Mouse (Mus musculus) olfactory bulb, adult 2 months (tissue): ENCODE measurements around the gene Gm28635.

ENCODE experiments used
- CTCF ChIP-seq: fragments of 200-500 bp; IDR thresholded peaks from 2 replicates; pipeline ENCODE4 v1.5.1; 2012; ENCODE audit warnings: low read depth, mild to moderate bottlenecking, low read length, moderate library complexity; ENCODE audit not compliant: insufficient read depth
- POLR2A ChIP-seq: fragments of 200-500 bp; IDR thresholded peaks from 2 replicates; pipeline ENCODE4 v1.6.1; 2012; ENCODE audit warnings: mild to moderate bottlenecking, low read depth, low read length, moderate library complexity; ENCODE audit not compliant: insufficient read depth

- TF ChIP-seq CTCF (no peak), POLR2A (no peak)
Observed at GRCm38 (mm10) chr2:84725770-84726169, 47.9 kb upstream of the Gm28635 start.
